Mouse (Mus musculus) ES-Bruce4 (cell line): ENCODE measurements around the gene Gabrd. TPM values are rescaled to one million over a fixed set of nuclear protein-coding genes. Genes with fewer than 3 reads are reported as not detected.

ENCODE experiments used
- H3K27ac ChIP-seq: 2 replicates; pipeline ENCODE4 v1.5.1; 2012; ENCODE audit warnings: low read length, inconsistent platforms; ENCODE audit not compliant: insufficient read depth
- H3K27me3 ChIP-seq: 2 replicates; pipeline ENCODE4 v1.6.1; 2012; ENCODE audit warnings: mild to moderate bottlenecking, low read length, inconsistent platforms; ENCODE audit not compliant: control insufficient read depth, poor library complexity, insufficient read depth, severe bottlenecking
- H3K36me3 ChIP-seq: 2 replicates; pipeline ENCODE4 v1.6.1; 2012; ENCODE audit warnings: inconsistent platforms, mild to moderate bottlenecking, low read length, moderate library complexity; ENCODE audit not compliant: control insufficient read depth, poor library complexity, insufficient read depth, severe bottlenecking
- H3K4me1 ChIP-seq: one replicate; pipeline ENCODE4 v1.8.1; 2011; ENCODE audit warnings: low read length; ENCODE audit not compliant: control insufficient read depth, insufficient read depth
- H3K4me3 ChIP-seq: 2 replicates; pipeline ENCODE4 v1.5.1; 2011; ENCODE audit warnings: low read depth, mild to moderate bottlenecking, low read length
- H3K9ac ChIP-seq: 2 replicates; pipeline ENCODE4 v1.6.1; 2012; ENCODE audit warnings: low read depth, mild to moderate bottlenecking, inconsistent platforms; ENCODE audit not compliant: poor library complexity, severe bottlenecking
- H3K9me3 ChIP-seq: replicated peaks from 2 replicates; pipeline ENCODE4 v1.6.1; 2012; ENCODE audit warnings: mild to moderate bottlenecking, low read length, inconsistent platforms; ENCODE audit not compliant: control insufficient read depth, poor library complexity, insufficient read depth, severe bottlenecking
- CTCF ChIP-seq: IDR thresholded peaks from one replicate; pipeline ENCODE4 v1.8.1; 2011; ENCODE audit warnings: low read depth, low read length
- EP300 ChIP-seq: IDR thresholded peaks from 2 replicates; pipeline ENCODE4 v1.6.1; 2011; ENCODE audit warnings: low read depth, low read length; ENCODE audit not compliant: insufficient read depth
- POLR2A ChIP-seq: IDR thresholded peaks from one replicate; pipeline ENCODE4 v1.8.1; 2011; ENCODE audit warnings: low read length; ENCODE audit not compliant: insufficient read depth
- polyA plus RNA-seq: library from polyadenylated mRNA; stranded (reverse); fragments of >200 nt; gene quantifications from 2 replicates; pipeline ENCODE4 v1.2.4, GENCODE M21; 2011; ENCODE audit warnings: low read depth; ENCODE audit not compliant: missing spikeins, insufficient read depth, insufficient read length

The Gabrd gene
- polyA plus RNA-seq, 1 experiment: not detected

GRCm38 (mm10) chr4:155371797-155372735, 25.8 kb downstream of the Gabrd start:
- Histone ChIP-seq H3K4me1 (no peaks in the 10 kb centered on the region), H3K4me3 (no peak overlapping the region), H3K36me3 (no peaks in the 10 kb centered on the region), H3K27ac (no peak overlapping the region), H3K9ac (no peak overlapping the region), H3K27me3 (no peaks in the 10 kb centered on the region), H3K9me3 (no peaks in the 10 kb centered on the region)
- TF ChIP-seq CTCF (no peak), POLR2A (no peak), EP300 (no peak)

GRCm38 (mm10) chr4:155370737-155371715, 26.9 kb downstream of the Gabrd start:
- no peak overlapping the region for H3K4me3 ChIP-seq
- H3K9ac ChIP-seq: no peak overlapping the region
- no peak overlapping the region for H3K27ac ChIP-seq
- TF ChIP-seq POLR2A (no peak), CTCF (no peak), EP300 (no peak)
- H3K27me3 ChIP-seq: no peaks in the 10 kb centered on the region
- H3K36me3 ChIP-seq: no peaks in the 10 kb centered on the region
- H3K9me3 ChIP-seq: no peaks in the 10 kb centered on the region
- no peaks in the 10 kb centered on the region for H3K4me1 ChIP-seq

GRCm38 (mm10) chr4:155368684-155369083, 29.2 kb downstream of the Gabrd start:
- TF ChIP-seq EP300 (no peak), CTCF (peak; percentile 95)
- H3K9me3 ChIP-seq: no peaks in the 10 kb centered on the region
- H3K4me1 ChIP-seq: no peaks in the 10 kb centered on the region
- no peaks in the 10 kb centered on the region for H3K27me3 ChIP-seq
- H3K27ac ChIP-seq: no peak overlapping the region
- no peaks in the 10 kb centered on the region for H3K36me3 ChIP-seq
- H3K4me3 ChIP-seq: no peak overlapping the region
- no peak overlapping the region for H3K9ac ChIP-seq

GRCm38 (mm10) chr4:155367739-155368138, 30.2 kb downstream of the Gabrd start:
- Histone ChIP-seq H3K4me1 (no peaks in the 10 kb centered on the region), H3K9ac (no peak overlapping the region), H3K27me3 (no peaks in the 10 kb centered on the region), H3K27ac (no peak overlapping the region), H3K9me3 (no peaks in the 10 kb centered on the region), H3K36me3 (no peaks in the 10 kb centered on the region), H3K4me3 (no peak overlapping the region)
- no peak for TF ChIP-seq POLR2A
- TF ChIP-seq CTCF: no peak
- no peak for TF ChIP-seq EP300

- Histone ChIP-seq H3K27me3 (no peaks in the 10 kb centered on the region), H3K4me1 (no peaks in the 10 kb centered on the region), H3K9me3 (no peaks in the 10 kb centered on the region), H3K27ac (no peak overlapping the region), H3K4me3 (no peak overlapping the region), H3K36me3 (no peaks in the 10 kb centered on the region), H3K9ac (no peak overlapping the region)
- no peak for TF ChIP-seq CTCF
- TF ChIP-seq EP300: no peak
- no peak for TF ChIP-seq POLR2A
Measured at GRCm38 (mm10) chr4:155366784-155367183, 31.1 kb downstream of the Gabrd start.
